Mouse (Mus musculus) left cerebral cortex, postnatal 25 days (tissue): ENCODE measurements at regions not wholly inside any gene's neighbourhood (a gene's known extent, or its start where the extent isn't known, plus 50 kb on each side); places are given as distances from the start of the nearest gene placed in this dataset.

Experiments used
- DNase-seq, 2 experiments: peaks; one replicate each; pipeline ENCODE4 v3.0.0; 2022; ENCODE audit warnings: low spot score in 2 of 2, mixed read lengths in 1 of 2
- intact Hi-C: fragments of 180-260 bp; cut with DNase I; formaldehyde crosslinking; loops from one replicate; pipeline ENCODE4 v1.15.1; 2025

- intact Hi-C loops: no loop called here
- DNase-seq: no peak
Observed at GRCm38 (mm10) chr9:23120814-23121213, 102.1 kb upstream of the Bmper start.

- no peak for DNase-seq
- intact Hi-C loops: no loop called here
Observed at GRCm38 (mm10) chr9:23122524-23122923, 100.4 kb upstream of the Bmper start.

- intact Hi-C loops: no loop called here
- no peak for DNase-seq
Observed at GRCm38 (mm10) chr9:23123452-23123851, 99.4 kb upstream of the Bmper start.

- intact Hi-C loops: no loop called here
- no peak for DNase-seq
Observed at GRCm38 (mm10) chr9:23125761-23126704, 96.8 kb upstream of the Bmper start.

DNA sequence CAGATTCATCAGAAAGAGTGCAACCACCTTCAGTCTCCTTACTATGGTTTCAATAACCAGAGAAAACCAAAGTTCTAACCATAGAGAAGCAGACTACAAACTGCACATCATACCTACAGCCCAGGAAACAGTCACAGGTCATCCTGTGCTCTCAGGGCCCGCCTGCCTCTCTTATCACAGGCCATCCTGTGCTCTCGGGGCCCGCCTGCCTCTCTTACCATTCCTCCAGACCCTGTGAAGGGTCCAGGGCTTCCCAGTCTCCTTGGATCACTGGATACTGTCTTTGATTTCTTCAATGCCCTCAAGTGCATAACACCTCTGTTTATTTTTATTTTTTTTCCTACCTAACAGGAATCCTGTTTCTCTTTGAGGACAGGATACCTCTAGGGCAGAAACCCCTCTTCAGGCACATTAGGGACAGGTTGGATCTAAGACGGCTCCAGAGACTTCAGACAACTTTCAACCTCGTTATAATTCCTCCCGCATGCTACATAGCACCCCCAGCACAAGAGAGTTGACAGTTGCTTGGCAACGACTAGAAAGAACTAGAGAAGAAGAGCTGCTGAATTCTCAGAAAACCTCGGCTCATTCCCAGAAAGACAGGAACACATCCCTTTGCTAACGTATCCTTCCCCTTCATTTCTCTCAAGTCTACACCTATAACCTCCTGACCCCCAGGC is 95.4 kb upstream of the Bmper start:
- peak; percentile 38 to 57 for DNase-seq
- intact Hi-C loops: no loop called here

DNA sequence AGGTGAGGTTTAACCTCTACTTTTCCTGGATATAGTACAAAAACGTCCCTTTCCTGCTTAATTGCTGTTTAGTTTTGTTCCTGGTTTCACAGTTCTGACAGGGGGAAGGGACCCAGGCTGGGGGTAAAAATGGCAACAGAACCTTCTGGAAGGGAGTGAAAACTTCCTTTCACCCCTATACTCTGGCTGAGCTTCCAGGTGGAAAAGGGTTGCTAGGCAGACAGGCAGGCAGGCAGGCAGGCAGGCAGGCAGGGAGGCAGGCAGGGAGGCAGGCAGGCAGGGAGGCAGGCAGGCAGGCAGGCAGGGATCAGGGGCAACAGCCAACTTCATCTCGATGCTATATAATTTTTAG is 94.9 kb upstream of the Bmper start:
- intact Hi-C loops: no loop called here
- DNase-seq: no peak

- intact Hi-C loops: no loop called here
- no peak for DNase-seq
Observed at GRCm38 (mm10) chr9:23134006-23134405, 88.9 kb upstream of the Bmper start.

DNA sequence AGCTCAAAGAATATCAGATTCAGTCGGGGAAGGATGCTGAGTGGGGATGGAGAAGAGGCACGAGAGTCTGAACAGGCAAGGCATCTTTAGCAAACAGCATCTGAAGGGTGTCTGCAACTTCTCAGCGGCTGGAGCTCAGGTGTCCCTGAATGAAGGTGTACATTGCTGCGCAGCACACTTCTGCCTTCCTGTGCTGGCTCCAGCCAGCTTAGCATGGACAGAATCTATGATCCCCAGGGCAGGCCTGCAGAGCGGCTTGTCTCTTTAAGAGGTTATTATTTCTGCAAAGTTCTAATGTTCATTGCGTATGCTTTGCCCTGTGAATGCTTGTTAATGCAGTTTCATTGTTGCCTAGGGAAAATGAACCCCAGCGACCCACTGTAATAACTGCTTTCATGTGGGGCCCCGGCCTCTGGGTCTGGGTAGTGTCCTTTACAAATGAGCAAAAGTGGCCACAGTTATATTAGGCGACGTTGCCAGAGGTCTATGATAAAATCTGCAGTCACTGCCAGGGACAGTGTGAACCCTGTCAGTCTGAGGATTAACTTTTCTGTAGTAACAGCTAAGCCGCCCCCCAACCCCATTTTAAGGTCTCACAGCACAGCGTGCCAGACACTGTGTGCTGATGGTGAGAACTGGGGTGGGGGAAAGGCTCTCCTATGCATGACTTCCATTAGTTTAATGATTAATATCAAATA is 88.3 kb upstream of the Bmper start:
- intact Hi-C loops: no loop called here
- no peak for DNase-seq

- intact Hi-C loops: no loop called here
- no peak for DNase-seq
Observed at GRCm38 (mm10) chr9:23136511-23136910, 86.4 kb upstream of the Bmper start.

GRCm38 (mm10) chr9:23137682-23138210 is 85.1 kb upstream of the Bmper start:
- intact Hi-C loops: no loop called here
- no peak for DNase-seq

- no peak for DNase-seq
- intact Hi-C loops: no loop called here
Observed at GRCm38 (mm10) chr9:23139580-23140162, 83.2 kb upstream of the Bmper start.

DNA sequence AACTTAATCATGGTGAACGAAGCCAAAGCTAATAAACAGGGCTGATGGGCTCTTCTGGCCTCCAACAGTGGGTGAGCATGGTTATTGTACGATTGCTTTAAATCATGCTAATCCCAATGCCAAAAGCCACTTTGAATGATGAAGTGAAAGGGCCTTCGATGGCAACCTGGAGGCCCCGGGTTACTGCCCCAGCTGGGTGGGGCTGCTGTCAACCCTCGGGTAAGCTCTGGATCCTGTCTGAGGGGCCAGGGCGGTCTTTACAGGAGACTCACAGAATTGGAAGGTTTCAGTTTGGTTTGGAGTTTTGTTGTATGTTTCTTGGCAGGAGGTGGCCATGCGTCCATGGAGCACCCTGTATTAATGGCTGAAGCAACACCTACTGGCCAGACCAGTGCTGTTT is 78.6 kb upstream of the Bmper start:
- intact Hi-C loops: no loop called here
- no peak for DNase-seq

- no peak for DNase-seq
- intact Hi-C loops: no loop called here
Observed at GRCm38 (mm10) chr9:23150338-23150737, 72.5 kb upstream of the Bmper start.

GRCm38 (mm10) chr9:23150874-23151273 is 72.0 kb upstream of the Bmper start:
- intact Hi-C loops: no loop called here
- DNase-seq: no peak

- no peak for DNase-seq
- intact Hi-C loops: no loop called here
Observed at GRCm38 (mm10) chr9:23151953-23152490, 70.9 kb upstream of the Bmper start.

DNA sequence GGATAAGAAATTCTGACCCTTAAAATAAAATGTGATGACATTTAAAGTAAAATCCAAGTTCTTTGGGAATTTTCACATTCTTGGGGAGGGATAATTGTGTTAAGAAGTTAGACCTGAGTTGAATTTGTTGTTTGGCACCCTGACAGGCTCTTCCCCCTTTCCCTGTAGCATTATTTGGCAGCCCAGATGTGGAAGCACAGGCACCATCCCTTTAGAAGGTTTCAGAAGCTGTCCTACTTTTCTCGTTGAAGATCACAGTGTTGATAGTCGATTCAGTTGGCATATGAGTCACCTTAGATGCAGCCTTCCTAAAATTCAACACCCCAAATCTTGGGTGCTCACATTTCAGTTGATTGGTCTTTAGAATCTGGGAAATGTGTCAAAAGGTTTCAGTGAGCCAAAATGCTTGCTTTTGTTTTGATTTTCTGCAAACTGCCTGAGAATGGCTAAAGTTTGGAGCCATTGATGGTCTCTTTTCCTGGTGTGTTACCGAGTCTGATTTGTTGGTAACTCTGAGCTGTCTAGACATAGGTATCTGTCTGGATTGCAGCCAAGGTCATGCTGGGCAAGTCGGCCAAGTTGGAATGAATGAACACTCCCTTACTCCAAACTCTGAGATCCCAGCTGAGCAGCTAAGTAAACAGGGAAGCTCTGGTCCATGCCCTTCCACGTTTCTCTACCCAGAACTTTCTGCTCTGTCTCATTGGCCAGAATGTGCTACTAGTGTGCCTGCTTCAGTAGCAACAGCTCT is 65.9 kb upstream of the Bmper start:
- intact Hi-C loops: no loop called here
- peak in 1 of 2 experiments; percentile 9 for DNase-seq

DNA sequence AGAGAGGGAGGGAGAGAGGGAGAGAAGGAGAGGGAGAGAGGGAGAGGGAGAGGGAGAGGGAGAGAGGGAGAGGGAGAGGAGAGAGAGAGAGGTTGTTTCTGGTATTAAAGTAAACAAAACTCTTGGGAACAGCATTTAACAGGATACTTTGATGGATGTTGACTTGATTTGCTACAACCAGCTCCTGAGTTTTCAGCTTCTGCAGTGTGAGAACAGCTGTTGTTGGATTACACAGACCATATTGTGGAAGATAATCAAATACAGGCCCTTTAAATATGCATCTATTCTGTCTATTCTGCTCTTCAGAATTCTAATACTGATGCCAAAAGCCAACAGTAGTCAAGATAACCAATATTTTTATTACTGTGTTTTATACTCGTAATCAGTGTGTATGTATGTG is 64.4 kb upstream of the Bmper start:
- DNase-seq: no peak
- intact Hi-C loops: no loop called here

DNA sequence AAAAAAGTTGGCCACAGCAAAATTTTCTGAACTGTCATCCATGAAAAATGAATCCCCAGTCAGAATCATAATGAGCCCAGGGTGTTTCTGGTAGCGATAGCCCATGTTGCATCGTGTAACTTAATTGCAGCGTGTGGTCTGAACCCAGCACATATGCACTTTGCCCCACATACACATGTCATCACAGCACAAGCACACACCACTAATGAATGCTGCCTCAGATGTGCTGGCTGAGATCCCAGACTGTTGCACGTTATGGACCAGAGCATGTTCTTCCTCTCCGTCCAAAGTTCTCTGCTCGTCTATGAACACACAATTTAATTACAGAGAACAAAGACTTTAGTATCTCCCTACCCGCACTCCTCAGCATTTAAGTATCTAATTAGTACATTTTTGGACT is 61.5 kb upstream of the Bmper start:
- intact Hi-C loops: no loop called here
- no peak for DNase-seq

- intact Hi-C loops: no loop called here
- DNase-seq: peak in 1 of 2 experiments; percentile 19
Observed at GRCm38 (mm10) chr9:23167056-23167591, 55.8 kb upstream of the Bmper start.
